Mouse (Mus musculus): Measurements from ENCODE around the gene Pi4k2a.

DNA sequence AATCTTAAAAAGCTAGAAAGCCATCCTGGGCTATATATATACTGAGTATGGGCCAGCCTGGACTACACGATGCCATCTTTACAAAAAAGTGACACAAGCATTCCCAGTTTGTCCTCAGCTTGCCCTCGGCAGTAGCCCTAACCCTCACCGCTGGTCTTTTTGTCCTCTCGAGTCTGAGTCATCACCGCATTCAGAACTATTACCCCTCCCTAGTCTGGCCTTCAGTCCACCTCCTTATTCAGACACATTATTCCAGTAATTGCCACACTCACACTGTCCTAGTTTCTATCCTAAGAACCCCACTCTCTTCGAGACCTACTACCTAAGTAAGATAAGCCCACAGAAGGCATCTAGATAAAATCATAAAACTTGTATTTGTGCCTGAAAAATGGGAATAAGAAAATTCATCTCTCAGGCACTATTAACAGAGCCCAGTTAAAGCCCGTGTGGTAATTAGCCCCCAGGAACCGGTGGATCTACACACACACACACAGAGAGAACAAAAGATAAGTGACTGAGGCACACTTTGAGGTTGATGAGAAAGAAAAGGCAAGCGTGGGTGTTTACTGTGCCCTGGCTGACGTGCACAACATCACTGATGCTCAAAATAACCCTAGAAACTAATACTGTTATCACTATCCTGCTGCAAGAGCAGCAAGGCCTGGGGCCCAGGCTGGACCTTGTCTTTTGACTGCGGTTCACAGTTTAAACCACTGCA is 35.4 kb downstream of the Pi4k2a start:
- TF ChIP-seq CTCF (IDR thresholded peaks at IDR 0.05; ENCODE audit: low read depth), result no peak
- no peak for TF ChIP-seq EP300 (IDR thresholded peaks at IDR 0.05; ENCODE audit: low read depth)

Measured in liver, postnatal 0 days (tissue).